Mouse (Mus musculus) embryonic facial prominence, embryonic 15.5 days (tissue): ENCODE results near the gene Bicdl2. TPM values are rescaled to one million over a fixed set of nuclear protein-coding genes. Genes with fewer than 3 reads are reported as not detected.

Source experiments
- ATAC-seq: fragments of 200-750 bp; cut with Nextera tagmentation; 2 replicates; pipeline ENCODE4 v1.8.0; 2017; ENCODE audit warnings: low read depth, moderate TSS enrichment; ENCODE audit not compliant: insufficient number of reproducible peaks, low FRiP score, low TSS enrichment
- H3K27ac ChIP-seq: fragments of 300-500 bp; sonication (generic); replicated peaks from 2 replicates; pipeline ENCODE4 v1.5.1; 2015; ENCODE audit warnings: mild to moderate bottlenecking, inconsistent platforms
- H3K27me3 ChIP-seq: fragments of 300-500 bp; sonication (generic); 2 replicates; pipeline ENCODE4 v1.6.1; 2015; ENCODE audit warnings: inconsistent platforms
- H3K36me3 ChIP-seq: fragments of 300-500 bp; sonication (generic); 2 replicates; pipeline ENCODE4 v1.6.1; 2015; ENCODE audit warnings: mild to moderate bottlenecking, inconsistent platforms
- H3K4me1 ChIP-seq: fragments of 300-500 bp; sonication (generic); 2 replicates; pipeline ENCODE4 v1.6.1; 2015; ENCODE audit warnings: inconsistent platforms
- H3K4me2 ChIP-seq: fragments of 300-500 bp; sonication (generic); replicated peaks from 2 replicates; pipeline ENCODE4 v1.6.1; 2015; ENCODE audit warnings: mild to moderate bottlenecking, inconsistent platforms
- H3K4me3 ChIP-seq: fragments of 300-500 bp; sonication (generic); replicated peaks from 2 replicates; pipeline ENCODE4 v1.5.1; 2015; ENCODE audit warnings: mild to moderate bottlenecking, inconsistent platforms
- H3K9ac ChIP-seq: fragments of 300-500 bp; sonication (generic); 2 replicates; pipeline ENCODE4 v1.6.1; 2015; ENCODE audit warnings: inconsistent platforms
- H3K9me3 ChIP-seq: fragments of 300-500 bp; sonication (generic); replicated peaks from 2 replicates; pipeline ENCODE4 v1.6.1; 2016; ENCODE audit warnings: inconsistent platforms
- WGBS: fragments of 180-500 bp; shearing (Covaris S2); methylation state at CpG from one replicate; pipeline ENCODE4 v1.1.7; 2015; 5-methylcytosine and 5-hydroxymethylcytosine counted together
- polyA plus RNA-seq: library from polyadenylated mRNA; unstranded; fragments of >200 nt; fragmentation: Nextera tagmentation; extraction: Ambion mirVana; gene quantifications from 2 replicates; pipeline ENCODE4 v1.2.1, GENCODE M21; 2015

Bicdl2 gene
- polyA plus RNA-seq, 1 experiment from 2014 or later, result 17.0 TPM

GRCm38 (mm10) chr17:23674271-23674952 is 14.1 kb downstream of the Bicdl2 start:
- Histone ChIP-seq H3K27me3 (peaks cover 13% of the 10 kb centered on the region), H3K9ac (peak overlapping the region; percentile 59), H3K9me3 (no peaks in the 10 kb centered on the region), H3K4me1 (peaks cover 46% of the 10 kb centered on the region), H3K4me2 (peak overlapping the region; percentile 97), H3K27ac (peak overlapping the region; percentile 86), H3K4me3 (peak overlapping the region; percentile 73), H3K36me3 (peaks cover 12% of the 10 kb centered on the region)
- no peak for ATAC-seq
- 23% methylated on average over 9 of the region's 9 CpGs for WGBS

GRCm38 (mm10) chr17:23675127-23675526 is 14.8 kb downstream of the Bicdl2 start:
- peak overlapping the region; percentile 97 for H3K4me2 ChIP-seq
- H3K9me3 ChIP-seq, result no peaks in the 10 kb centered on the region
- peaks cover 5% of the 10 kb centered on the region; the same call in 1 of the 2 replicates for H3K36me3 ChIP-seq
- peak overlapping the region; percentile 73 for H3K4me3 ChIP-seq
- H3K27ac ChIP-seq, result peak overlapping the region; percentile 86
- peaks cover 20% of the 10 kb centered on the region for H3K27me3 ChIP-seq
- peaks cover 47% of the 10 kb centered on the region for H3K4me1 ChIP-seq
- ATAC-seq, result no peak
- H3K9ac ChIP-seq, result no peak overlapping the region
- 25% methylated on average over 5 of the region's 5 CpGs for WGBS

GRCm38 (mm10) chr17:23675564-23676281 is 15.4 kb downstream of the Bicdl2 start:
- Histone ChIP-seq H3K9me3 (no peaks in the 10 kb centered on the region), H3K4me1 (peaks cover 47% of the 10 kb centered on the region), H3K4me2 (peak overlapping the region; percentile 97), H3K27ac (peak overlapping the region; percentile 76), H3K9ac (no peak overlapping the region), H3K27me3 (peaks cover 26% of the 10 kb centered on the region), H3K4me3 (peak overlapping the region; percentile 73), H3K36me3 (peaks cover under 1% of the 10 kb centered on the region; the same call in 1 of the 2 replicates)
- 9% methylated on average over 15 of the region's 15 CpGs for WGBS
- ATAC-seq, result no peak

- WGBS, result under 1% methylated on average over 37 of the region's 37 CpGs
- peak overlapping the region; percentile 29; the same call in 1 of the 2 replicates for H3K9ac ChIP-seq
- no peak for ATAC-seq
- no peaks in the 10 kb centered on the region for H3K36me3 ChIP-seq
- H3K4me1 ChIP-seq, result peaks cover 47% of the 10 kb centered on the region
- H3K4me2 ChIP-seq, result peak overlapping the region; percentile 97
- peaks cover 34% of the 10 kb centered on the region for H3K27me3 ChIP-seq
- peak overlapping the region; percentile 73 for H3K4me3 ChIP-seq
- H3K9me3 ChIP-seq, result no peaks in the 10 kb centered on the region
- peak overlapping the region; percentile 51 for H3K27ac ChIP-seq
Observed at GRCm38 (mm10) chr17:23676473-23677031, 16.2 kb downstream of the Bicdl2 start.

- Histone ChIP-seq H3K9ac (peak within 1 kb of the TSS; percentile 29; the same call in 1 of the 2 replicates), H3K27me3 (peaks cover 41% of the 10 kb centered on the region), H3K4me2 (peak within 1 kb of the TSS; percentile 97), H3K27ac (peak within 1 kb of the TSS; percentile 75), H3K9me3 (no peaks in the 10 kb centered on the region), H3K4me3 (peak within 1 kb of the TSS; percentile 73), H3K4me1 (peaks cover 47% of the 10 kb centered on the region), H3K36me3 (no peaks in the 10 kb centered on the region)
- ATAC-seq, result peak; percentile 68
- under 1% methylated on average over 34 of the region's 34 CpGs for WGBS
Observed at GRCm38 (mm10) chr17:23677236-23677679, 17.0 kb downstream of the Bicdl2 start, which contains the start of gene Tnfrsf12a. Gene Tnfrsf12a, minus strand, starts transcription at chr17:23677468.

- no peak within 1 kb of the TSS; the same call in 1 of the 2 replicates for H3K9ac ChIP-seq
- peaks cover 61% of the 10 kb centered on the region for H3K27me3 ChIP-seq
- H3K9me3 ChIP-seq, result no peaks in the 10 kb centered on the region
- peaks cover 46% of the 10 kb centered on the region for H3K4me1 ChIP-seq
- H3K27ac ChIP-seq, result no peak within 1 kb of the TSS
- peak within 1 kb of the TSS; percentile 28 for H3K4me3 ChIP-seq
- no peaks in the 10 kb centered on the region for H3K36me3 ChIP-seq
- no peak for ATAC-seq
- 2% methylated on average over 38 of the region's 38 CpGs for WGBS
- H3K4me2 ChIP-seq, result peak within 1 kb of the TSS; percentile 44
Observed at GRCm38 (mm10) chr17:23679127-23679835, 19.0 kb downstream of the Bicdl2 start, which contains the start of gene Cldn6. Gene Cldn6, plus strand, starts transcription at chr17:23679249.

GRCm38 (mm10) chr17:23680336-23680735 is 20.0 kb downstream of the Bicdl2 start:
- peaks cover 36% of the 10 kb centered on the region for H3K4me1 ChIP-seq

GRCm38 (mm10) chr17:23681086-23681485 is 20.8 kb downstream of the Bicdl2 start:
- ATAC-seq, result no peak
- no peak overlapping the region for H3K9ac ChIP-seq
- H3K4me1 ChIP-seq, result peaks cover 28% of the 10 kb centered on the region
- 75% methylated on average over 10 of the region's 10 CpGs for WGBS
- no peaks in the 10 kb centered on the region for H3K9me3 ChIP-seq
- H3K4me2 ChIP-seq, result no peak overlapping the region
- peaks cover 64% of the 10 kb centered on the region for H3K27me3 ChIP-seq
- no peaks in the 10 kb centered on the region for H3K36me3 ChIP-seq
- no peak overlapping the region for H3K4me3 ChIP-seq
- H3K27ac ChIP-seq, result no peak overlapping the region

More at GRCm38 (mm10) chr17:23680336-23680735, 20.0 kb downstream of the Bicdl2 start:
- Histone ChIP-seq H3K4me2 (no peak overlapping the region), H3K27me3 (peaks cover 64% of the 10 kb centered on the region), H3K27ac (no peak overlapping the region), H3K9me3 (no peaks in the 10 kb centered on the region), H3K4me3 (no peak overlapping the region), H3K36me3 (no peaks in the 10 kb centered on the region), H3K9ac (no peak overlapping the region)
- no peak for ATAC-seq
- WGBS, result 73% methylated on average over 9 of the region's 9 CpGs

GRCm38 (mm10) chr17:23682092-23682491 is 21.8 kb downstream of the Bicdl2 start:
- Histone ChIP-seq H3K27ac (no peak overlapping the region), H3K27me3 (peaks cover 64% of the 10 kb centered on the region), H3K36me3 (no peaks in the 10 kb centered on the region), H3K9me3 (no peaks in the 10 kb centered on the region), H3K9ac (no peak overlapping the region), H3K4me3 (no peak overlapping the region), H3K4me2 (no peak overlapping the region), H3K4me1 (peaks cover 21% of the 10 kb centered on the region; the same call in 1 of the 2 replicates)
- WGBS, result 57% methylated on average over 4 of the region's 4 CpGs
- no peak for ATAC-seq

GRCm38 (mm10) chr17:23682530-23682929 is 22.2 kb downstream of the Bicdl2 start:
- H3K4me3 ChIP-seq, result peak overlapping the region; percentile 24; the same call in 1 of the 2 replicates
- WGBS, result 69% methylated on average over 3 of the region's 3 CpGs
- no peaks in the 10 kb centered on the region for H3K9me3 ChIP-seq
- no peak overlapping the region for H3K4me2 ChIP-seq
- H3K4me1 ChIP-seq, result peaks cover 19% of the 10 kb centered on the region; the same call in 1 of the 2 replicates
- H3K27me3 ChIP-seq, result peaks cover 64% of the 10 kb centered on the region
- H3K9ac ChIP-seq, result no peak overlapping the region
- ATAC-seq, result no peak
- H3K27ac ChIP-seq, result no peak overlapping the region
- no peaks in the 10 kb centered on the region for H3K36me3 ChIP-seq
